Mouse (Mus musculus) E14TG2a.4 (cell line): ENCODE results near the gene Mad1l1.

ENCODE experiments used
- CTCF ChIP-seq: conservative IDR thresholded peaks from 2 replicates; pipeline ENCODE4 v1.5.1; 2014; ENCODE audit warnings: low read length
- NANOG ChIP-seq: IDR thresholded peaks from 2 replicates; pipeline ENCODE4 v1.6.1; 2014; ENCODE audit warnings: borderline replicate concordance, low read length, mixed read lengths

DNA sequence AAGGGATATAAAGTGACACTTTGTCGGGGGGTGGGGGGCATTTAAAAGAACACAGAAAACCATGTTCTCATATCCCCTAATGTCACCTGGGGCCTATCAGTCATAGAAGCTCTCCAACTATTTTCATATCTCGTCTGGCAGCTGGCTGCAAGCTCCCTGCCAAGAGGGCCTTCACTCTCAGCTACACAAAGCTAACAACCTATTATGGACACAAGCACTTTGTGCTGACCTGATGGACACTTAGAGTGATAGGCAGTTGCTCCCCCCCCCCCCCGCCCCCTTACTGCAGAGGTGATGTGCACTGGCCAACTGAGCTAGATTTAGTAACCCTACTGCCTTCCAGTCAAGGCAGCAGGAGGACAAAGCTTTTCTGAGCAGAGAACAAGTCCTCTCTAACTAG lies 104.3 kb downstream of the Mad1l1 start:
- TF ChIP-seq CTCF = no peak
- TF ChIP-seq NANOG = no peak
